Mouse (Mus musculus): ENCODE results near the gene Sh2d7.

DNA sequence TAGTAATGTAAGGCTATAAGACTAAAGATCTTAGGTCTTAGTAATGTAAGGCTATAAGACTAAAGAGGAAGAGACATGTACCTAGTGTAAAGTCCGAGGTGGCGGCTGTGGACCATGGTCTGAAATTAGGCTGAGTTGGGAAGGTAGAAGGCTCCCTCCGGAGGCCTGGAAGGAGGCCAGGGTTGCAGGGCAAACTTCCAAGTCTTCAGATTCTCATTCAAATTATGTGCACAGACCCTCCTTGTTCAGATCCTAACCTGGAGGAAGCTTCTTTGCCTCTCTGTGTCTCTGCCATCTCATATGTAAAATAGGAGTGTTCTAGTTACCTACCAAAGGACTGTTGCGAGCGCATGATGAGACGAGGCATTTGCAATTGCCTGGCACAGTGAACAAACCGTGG, 2.5 kb upstream of the Sh2d7 start:
- TF ChIP-seq POLR2A (IDR thresholded peaks at IDR 0.05; ENCODE audit: borderline replicate concordance, extremely low read depth, insufficient read depth, insufficient read length, poor library complexity, severe bottlenecking) (no peak), CTCF (IDR thresholded peaks at IDR 0.05; ENCODE audit: borderline replicate concordance, extremely low read depth, insufficient read depth, insufficient read length) (no peak)
